Mouse (Mus musculus): ENCODE measurements around the gene Sgpp1.

GRCm38 (mm10) chr12:75742101-75742500 lies 6.6 kb upstream of the Sgpp1 start:
- TF ChIP-seq POLR2A (IDR thresholded peaks at IDR 0.05; ENCODE audit: borderline replicate concordance, low read depth, low read length) (no peak), CTCF (IDR thresholded peaks at IDR 0.05; ENCODE audit: low read depth, low read length) (no peak)

Data from bone marrow macrophage, adult 2 months (primary cell).